In genomic region chr6:146342995-146343394, GRCm38 (mm10) we compare ENCODE assay signal across 11 mouse cellular contexts.
DNase-seq lines count a peak whose midpoint lies in the region; ATAC-seq lines count a peak whose summit lies in the region.
"Had no signal": no experiment of that assay in that cellular context is flagged by ENCODE, and none has a peak within 500 bp of the region (broad histone marks: within the 10 kb centered on the region; RNA-seq: fewer than 3 reads in every experiment).

No protein-coding gene starts in this region.

- H3K4me3 ChIP-seq in hindbrain, embryonic 10.5 days: no peak overlapping the region
- H3K4me3 ChIP-seq in hindbrain, embryonic 12.5 days: no peak overlapping the region
- no peak overlapping the region for H3K4me3 ChIP-seq in forebrain, embryonic 16.5 days (replicated peaks; ENCODE audit: low read length)
- H3K4me3 ChIP-seq: embryonic facial prominence, embryonic 12.5 days had no signal

- peaks cover 15% of the 10 kb centered on the region for H3K4me1 ChIP-seq in hindbrain, embryonic 10.5 days (replicated peaks)
- H3K4me1 ChIP-seq in hindbrain, embryonic 12.5 days: peaks cover 12% of the 10 kb centered on the region
- peaks cover 10% of the 10 kb centered on the region for H3K4me1 ChIP-seq in forebrain, embryonic 16.5 days (replicated peaks; ENCODE audit: control insufficient read depth, insufficient read depth, low read length)

- no peaks in the 10 kb centered on the region for H3K27me3 ChIP-seq in hindbrain, embryonic 10.5 days (ENCODE audit: insufficient read depth, poor library complexity, severe bottlenecking)
- H3K27me3 ChIP-seq in hindbrain, embryonic 12.5 days: no peaks in the 10 kb centered on the region
- no peaks in the 10 kb centered on the region for H3K27me3 ChIP-seq in forebrain, embryonic 16.5 days (replicated peaks; ENCODE audit: control insufficient read depth, insufficient read depth, low read length)
- H3K27me3 ChIP-seq: embryonic facial prominence, embryonic 12.5 days had no signal

- no peaks in the 10 kb centered on the region for H3K9me3 ChIP-seq in hindbrain, embryonic 10.5 days
- H3K9me3 ChIP-seq in hindbrain, embryonic 12.5 days (replicated peaks): no peaks in the 10 kb centered on the region
- no peaks in the 10 kb centered on the region for H3K9me3 ChIP-seq in forebrain, embryonic 16.5 days (ENCODE audit: control insufficient read depth, low read length)
- H3K9me3 ChIP-seq: embryonic facial prominence, embryonic 12.5 days had no signal

- no peak for ATAC-seq in hindbrain, embryonic 12.5 days (ENCODE audit: low FRiP score)
- ATAC-seq in forebrain, embryonic 16.5 days: peak; percentile 40; the same call in 1 of the 2 replicates
- no peak for ATAC-seq in activated CD4-positive, CD25-positive, alpha-beta regulatory T cell, adult 4 months
- ATAC-seq: liver, postnatal 0 days had no signal

- peak overlapping the region; percentile 66 for H3K27ac ChIP-seq in hindbrain, embryonic 10.5 days
- H3K27ac ChIP-seq in hindbrain, embryonic 12.5 days: no peak overlapping the region
- H3K27ac ChIP-seq in forebrain, embryonic 16.5 days (ENCODE audit: low read length): no peak overlapping the region; the same call in 1 of the 2 replicates

- peak; percentile 25 for DNase-seq in hindbrain, embryonic 10.5 days (ENCODE audit: low spot score)
- DNase-seq in right cerebral cortex, postnatal 10 days (ENCODE audit: low spot score in 2 of 2): peak; percentile 47 to 58
- no peak for DNase-seq in right cerebral cortex, postnatal 25 days
- no peak for DNase-seq in ovary, postnatal 10 days (ENCODE audit: low spot score)
- no peak for DNase-seq in gastrocnemius, adult 8-10 months (ENCODE audit: low spot score in 2 of 2)
- DNase-seq: adrenal gland, adult 2 months; liver, postnatal 0 days had no signal

- no peak overlapping the region for H3K4me2 ChIP-seq in hindbrain, embryonic 12.5 days (replicated peaks)
- no peak overlapping the region for H3K4me2 ChIP-seq in forebrain, embryonic 16.5 days (ENCODE audit: low read length)
- H3K4me2 ChIP-seq: embryonic facial prominence, embryonic 12.5 days had no signal

- H3K9ac ChIP-seq in hindbrain, embryonic 12.5 days: no peak overlapping the region
- no peak overlapping the region for H3K9ac ChIP-seq in forebrain, embryonic 16.5 days (replicated peaks; ENCODE audit: low read depth, low read length)
- H3K9ac ChIP-seq: embryonic facial prominence, embryonic 12.5 days; liver, postnatal 0 days had no signal

- no peaks in the 10 kb centered on the region for H3K36me3 ChIP-seq in hindbrain, embryonic 10.5 days
- H3K36me3 ChIP-seq in hindbrain, embryonic 12.5 days: no peaks in the 10 kb centered on the region
- H3K36me3 ChIP-seq in forebrain, embryonic 16.5 days (ENCODE audit: control insufficient read depth, insufficient read depth): no peaks in the 10 kb centered on the region
- H3K36me3 ChIP-seq: embryonic facial prominence, embryonic 12.5 days had no signal

- WGBS in hindbrain, embryonic 10.5 days: 8% methylated on average over 6 of the region's 6 CpGs
- 8% methylated on average over 6 of the region's 6 CpGs for WGBS in hindbrain, embryonic 12.5 days
- 6% methylated on average over 6 of the region's 6 CpGs for WGBS in forebrain, embryonic 16.5 days

Comparison
In these comparisons a context has a peak if more than half of its experiments do, and no peak if none do; other contexts are left out.
1. DNase-seq: peak in hindbrain, embryonic 10.5 days (single experiment) and right cerebral cortex, postnatal 10 days (2 of 2); none in right cerebral cortex, postnatal 25 days (single experiment), ovary, postnatal 10 days (single experiment) and gastrocnemius, adult 8-10 months (0 of 2).